19 mouse cellular contexts compared by ENCODE assay signal in genomic region chr9:106652720-106653119, GRCm38 (mm10). TPM values are rescaled to one million over a fixed set of nuclear protein-coding genes. Genes with fewer than 3 reads are reported as not detected.
DNase-seq lines count a peak whose midpoint lies in the region; ATAC-seq and TF ChIP-seq lines count a peak whose summit lies in the region.
"Had no signal": no experiment of that assay in that cellular context is flagged by ENCODE, and none has a peak within 500 bp of the region (broad histone marks: within the 10 kb centered on the region; RNA-seq: fewer than 3 reads in every experiment).

No protein-coding gene starts in this region.

- no peak overlapping the region for H3K27ac ChIP-seq in hindbrain, embryonic 11.5 days (ENCODE audit: low read depth, low read length)
- H3K27ac ChIP-seq in hindbrain, embryonic 13.5 days, result no peak overlapping the region
- no peak overlapping the region for H3K27ac ChIP-seq in midbrain, embryonic 14.5 days (replicated peaks; ENCODE audit: low read depth, low read length)
- no peak overlapping the region for H3K27ac ChIP-seq in midbrain, embryonic 13.5 days
- H3K27ac ChIP-seq in stomach, postnatal 0 days (replicated peaks), result no peak overlapping the region
- H3K27ac ChIP-seq: embryonic facial prominence, embryonic 12.5 days; forebrain, embryonic 13.5 days; limb, embryonic 10.5 days; lung, embryonic 15.5 days had no signal

- 79% methylated on average over 1 of the region's 1 CpGs for WGBS in hindbrain, embryonic 11.5 days
- 80% methylated on average over 1 of the region's 1 CpGs for WGBS in hindbrain, embryonic 13.5 days
- 74% methylated on average over 1 of the region's 1 CpGs for WGBS in midbrain, embryonic 14.5 days
- WGBS in midbrain, embryonic 13.5 days, result 86% methylated on average over 1 of the region's 1 CpGs
- 68% methylated on average over 1 of the region's 1 CpGs for WGBS in stomach, postnatal 0 days

- H3K9me3 ChIP-seq in hindbrain, embryonic 11.5 days (ENCODE audit: control insufficient read depth, low read length), result no peaks in the 10 kb centered on the region
- no peaks in the 10 kb centered on the region for H3K9me3 ChIP-seq in hindbrain, embryonic 13.5 days
- no peaks in the 10 kb centered on the region for H3K9me3 ChIP-seq in midbrain, embryonic 14.5 days (ENCODE audit: control insufficient read depth, low read length)
- no peaks in the 10 kb centered on the region for H3K9me3 ChIP-seq in midbrain, embryonic 13.5 days
- H3K9me3 ChIP-seq in stomach, postnatal 0 days (ENCODE audit: control insufficient read depth, low read length), result no peaks in the 10 kb centered on the region
- H3K9me3 ChIP-seq: embryonic facial prominence, embryonic 12.5 days; forebrain, embryonic 13.5 days; G1E; limb, embryonic 10.5 days; lung, embryonic 15.5 days had no signal

- H3K4me2 ChIP-seq in hindbrain, embryonic 11.5 days (replicated peaks; ENCODE audit: low read depth, low read length), result no peak overlapping the region
- no peak overlapping the region for H3K4me2 ChIP-seq in hindbrain, embryonic 13.5 days
- H3K4me2 ChIP-seq in midbrain, embryonic 14.5 days (ENCODE audit: low read length), result no peak overlapping the region
- H3K4me2 ChIP-seq in midbrain, embryonic 13.5 days (replicated peaks), result no peak overlapping the region; the same call in 1 of the 2 replicates
- no peak overlapping the region for H3K4me2 ChIP-seq in stomach, postnatal 0 days (replicated peaks; ENCODE audit: low read depth)
- H3K4me2 ChIP-seq: embryonic facial prominence, embryonic 12.5 days; forebrain, embryonic 13.5 days; lung, embryonic 15.5 days had no signal

- no peak for TF ChIP-seq EP300 in stomach, postnatal 0 days (optimal IDR thresholded peaks at IDR 0.05)

- TF ChIP-seq CTCF in stomach, postnatal 0 days (IDR thresholded peaks at IDR 0.05; ENCODE audit: low read depth), result peak; percentile 59

- no peak for ATAC-seq in hindbrain, embryonic 11.5 days (ENCODE audit: low FRiP score)
- ATAC-seq in hindbrain, embryonic 13.5 days (ENCODE audit: low FRiP score), result no peak
- no peak for ATAC-seq in midbrain, embryonic 14.5 days (ENCODE audit: low FRiP score, low TSS enrichment)
- ATAC-seq in midbrain, embryonic 13.5 days, result no peak
- ATAC-seq in stomach, postnatal 0 days (ENCODE audit: low FRiP score, low TSS enrichment), result no peak
- ATAC-seq in megakaryocyte, adult 5-6 weeks (ENCODE audit: poor library complexity, severe bottlenecking), result no peak
- ATAC-seq: forebrain, embryonic 13.5 days had no signal

- DNase-seq in hindbrain, embryonic 11.5 days (ENCODE audit: low spot score), result peak; percentile 20
- DNase-seq in midbrain, embryonic 14.5 days, result peak; percentile 37
- DNase-seq in adipocyte (ENCODE audit: low spot score), result peak; percentile 25
- DNase-seq in stomach, postnatal 0 days (ENCODE audit: low spot score), result no peak
- DNase-seq: gastrocnemius, postnatal 10 days; heart, postnatal 10 days; kidney, adult 11 months had no signal

- H3K27me3 ChIP-seq in hindbrain, embryonic 11.5 days (ENCODE audit: control insufficient read depth, insufficient read depth, low read length), result no peaks in the 10 kb centered on the region; the same call in 1 of the 2 replicates
- H3K27me3 ChIP-seq in hindbrain, embryonic 13.5 days, result peaks cover 21% of the 10 kb centered on the region
- 0 out of 2 replicates have a peak, but pooled peaks cover 5% of the 10 kb centered on the region for H3K27me3 ChIP-seq in midbrain, embryonic 14.5 days (ENCODE audit: control insufficient read depth, insufficient read depth, low read length)
- peaks cover 17% of the 10 kb centered on the region for H3K27me3 ChIP-seq in midbrain, embryonic 13.5 days
- H3K27me3 ChIP-seq in stomach, postnatal 0 days (ENCODE audit: control insufficient read depth, insufficient read depth, low read length), result peaks cover 7% of the 10 kb centered on the region; the same call in 1 of the 2 replicates

- H3K9ac ChIP-seq in hindbrain, embryonic 11.5 days (ENCODE audit: low read depth, low read length), result no peak overlapping the region
- no peak overlapping the region for H3K9ac ChIP-seq in hindbrain, embryonic 13.5 days
- no peak overlapping the region for H3K9ac ChIP-seq in midbrain, embryonic 14.5 days (replicated peaks; ENCODE audit: low read length)
- H3K9ac ChIP-seq in midbrain, embryonic 13.5 days (replicated peaks), result no peak overlapping the region
- H3K9ac ChIP-seq in stomach, postnatal 0 days (ENCODE audit: low read length), result no peak overlapping the region
- H3K9ac ChIP-seq: embryonic facial prominence, embryonic 12.5 days; forebrain, embryonic 13.5 days; lung, embryonic 15.5 days had no signal

- H3K36me3 ChIP-seq in hindbrain, embryonic 11.5 days (ENCODE audit: control insufficient read depth, insufficient read depth, low read length), result no peaks in the 10 kb centered on the region
- no peaks in the 10 kb centered on the region for H3K36me3 ChIP-seq in hindbrain, embryonic 13.5 days
- 0 out of 2 replicates have a peak, but pooled peaks cover 2% of the 10 kb centered on the region for H3K36me3 ChIP-seq in midbrain, embryonic 14.5 days (ENCODE audit: control insufficient read depth, insufficient read depth, low read length)
- H3K36me3 ChIP-seq in midbrain, embryonic 13.5 days, result 0 out of 2 replicates have a peak, but pooled peaks cover 9% of the 10 kb centered on the region
- H3K36me3 ChIP-seq in stomach, postnatal 0 days (ENCODE audit: control insufficient read depth, insufficient read depth, low read length), result no peaks in the 10 kb centered on the region
- H3K36me3 ChIP-seq: embryonic facial prominence, embryonic 12.5 days; limb, embryonic 10.5 days; lung, embryonic 15.5 days had no signal

- no peak overlapping the region for H3K4me3 ChIP-seq in hindbrain, embryonic 11.5 days (ENCODE audit: low read depth, low read length)
- H3K4me3 ChIP-seq in hindbrain, embryonic 13.5 days, result no peak overlapping the region
- no peak overlapping the region for H3K4me3 ChIP-seq in midbrain, embryonic 14.5 days (replicated peaks; ENCODE audit: low read depth, low read length)
- H3K4me3 ChIP-seq in midbrain, embryonic 13.5 days (replicated peaks), result no peak overlapping the region
- no peak overlapping the region for H3K4me3 ChIP-seq in stomach, postnatal 0 days (ENCODE audit: low read depth, low read length)
- H3K4me3 ChIP-seq: embryonic facial prominence, embryonic 12.5 days; forebrain, embryonic 13.5 days; limb, embryonic 10.5 days; lung, embryonic 15.5 days had no signal

- H3K4me1 ChIP-seq in hindbrain, embryonic 11.5 days (replicated peaks; ENCODE audit: control insufficient read depth, insufficient read depth, low read length), result peaks cover 7% of the 10 kb centered on the region; the same call in 1 of the 2 replicates
- H3K4me1 ChIP-seq in hindbrain, embryonic 13.5 days (replicated peaks), result peaks cover 40% of the 10 kb centered on the region
- peaks cover 9% of the 10 kb centered on the region; the same call in 1 of the 2 replicates for H3K4me1 ChIP-seq in midbrain, embryonic 14.5 days (ENCODE audit: control insufficient read depth, insufficient read depth, low read length)
- peaks cover 32% of the 10 kb centered on the region for H3K4me1 ChIP-seq in midbrain, embryonic 13.5 days (replicated peaks)
- H3K4me1 ChIP-seq in stomach, postnatal 0 days (replicated peaks; ENCODE audit: control insufficient read depth, insufficient read depth), result no peaks in the 10 kb centered on the region

RNA-seq across cellular contexts. Expression of gene Grm2, which starts 3.2 kb away (rescaled TPM):
- polyA plus RNA-seq in hindbrain, embryonic 11.5 days (2014; fragmentation: Nextera tagmentation; extraction: Ambion mirVana), result 9.5 and 9.7 TPM in 2 replicates
- 3.7 and 5.3 TPM in 2 replicates for polyA plus RNA-seq in hindbrain, embryonic 13.5 days (2015; fragmentation: Nextera tagmentation; extraction: Ambion mirVana)
- polyA plus RNA-seq in midbrain, embryonic 14.5 days (2014; fragmentation: Nextera tagmentation; extraction: Ambion mirVana), result 11.7 and 13.9 TPM in 2 replicates
- polyA plus RNA-seq in midbrain, embryonic 13.5 days (2015; fragmentation: Nextera tagmentation; extraction: Ambion mirVana), result 7.7 and 9.6 TPM in 2 replicates
- polyA plus RNA-seq in stomach, postnatal 0 days (2015; fragmentation: Nextera tagmentation; extraction: Ambion mirVana), result 0.11 TPM in 1 of 2 replicates, not detected in the other
- total RNA-seq in megakaryocyte, adult 5-6 weeks (2015), result not detected in 2 replicates
- not detected in 2 replicates for total RNA-seq in megakaryocyte, adult 5-6 weeks (2017)
- total RNA-seq: heart, postnatal 10 days; monocyte, adult 5-6 weeks; neutrophil, adult 5-6 weeks had no signal
- polyA plus RNA-seq: G1E; limb, embryonic 10.5 days had no signal

RNA-seq across cellular contexts. Expression of gene Iqcf6, which starts 26.3 kb away (rescaled TPM):
- not detected in 2 replicates for polyA plus RNA-seq in hindbrain, embryonic 11.5 days (2014; fragmentation: Nextera tagmentation; extraction: Ambion mirVana)
- not detected in 2 replicates for polyA plus RNA-seq in hindbrain, embryonic 13.5 days (2015; fragmentation: Nextera tagmentation; extraction: Ambion mirVana)
- not detected in 2 replicates for polyA plus RNA-seq in midbrain, embryonic 14.5 days (2014; fragmentation: Nextera tagmentation; extraction: Ambion mirVana)
- not detected in 2 replicates for polyA plus RNA-seq in midbrain, embryonic 13.5 days (2015; fragmentation: Nextera tagmentation; extraction: Ambion mirVana)
- polyA plus RNA-seq in stomach, postnatal 0 days (2015; fragmentation: Nextera tagmentation; extraction: Ambion mirVana), result not detected in 2 replicates
- not detected in 2 replicates for total RNA-seq in megakaryocyte, adult 5-6 weeks (2015)
- not detected in 2 replicates for total RNA-seq in megakaryocyte, adult 5-6 weeks (2017)
- total RNA-seq: G1E; gastrocnemius, postnatal 10 days; heart, postnatal 10 days; layer of hippocampus, adult 18-20 months; monocyte, adult 5-6 weeks; neutrophil, adult 5-6 weeks had no signal
- polyA plus RNA-seq: embryonic facial prominence, embryonic 12.5 days; forebrain, embryonic 13.5 days; G1E; limb, embryonic 10.5 days; lung, embryonic 15.5 days; stomach, embryonic 16.5 days had no signal

RNA-seq across cellular contexts. Expression of gene Tex264, which starts 33.0 kb away (rescaled TPM):
- polyA plus RNA-seq in hindbrain, embryonic 11.5 days (2014; fragmentation: Nextera tagmentation; extraction: Ambion mirVana), result 28.1 and 30.0 TPM in 2 replicates
- polyA plus RNA-seq in hindbrain, embryonic 13.5 days (2015; fragmentation: Nextera tagmentation; extraction: Ambion mirVana), result 49.1 and 52.7 TPM in 2 replicates
- 48.3 and 53.6 TPM in 2 replicates for polyA plus RNA-seq in midbrain, embryonic 14.5 days (2014; fragmentation: Nextera tagmentation; extraction: Ambion mirVana)
- 36.8 and 36.9 TPM in 2 replicates for polyA plus RNA-seq in midbrain, embryonic 13.5 days (2015; fragmentation: Nextera tagmentation; extraction: Ambion mirVana)
- 79.7 and 87.8 TPM in 2 replicates for polyA plus RNA-seq in stomach, postnatal 0 days (2015; fragmentation: Nextera tagmentation; extraction: Ambion mirVana)
- 9.6 and 14.1 TPM in 2 replicates for total RNA-seq in megakaryocyte, adult 5-6 weeks (2015)
- 16.3 and 18.3 TPM in 2 replicates for total RNA-seq in megakaryocyte, adult 5-6 weeks (2017)
